In genomic region chr11:84627685-84628084, GRCm38 (mm10) we compare ENCODE assay signal across 17 mouse cellular contexts.
A peak's percentile ranks its signal among the peaks of the same experiment; 100 is the strongest.
DNase-seq lines count a peak whose midpoint lies in the region; ATAC-seq lines count a peak whose summit lies in the region.
"Had no signal": no experiment of that assay in that cellular context is flagged by ENCODE, and none has a peak within 500 bp of the region (broad histone marks: within the 10 kb centered on the region; RNA-seq: fewer than 3 reads in every experiment).

No protein-coding gene starts in this region.

- H3K27ac ChIP-seq in kidney, embryonic 14.5 days (ENCODE audit: low read depth, low read length) = no peak overlapping the region
- H3K27ac ChIP-seq: embryonic facial prominence, embryonic 15.5 days; forebrain, embryonic 12.5 days; neural tube, embryonic 15.5 days had no signal

- H3K9me3 ChIP-seq in kidney, embryonic 14.5 days (ENCODE audit: control insufficient read depth, low read length) = no peaks in the 10 kb centered on the region
- H3K9me3 ChIP-seq: embryonic facial prominence, embryonic 15.5 days; forebrain, embryonic 12.5 days; heart, embryonic 12.5 days; neural tube, embryonic 15.5 days had no signal

- H3K27me3 ChIP-seq in kidney, embryonic 14.5 days (ENCODE audit: control insufficient read depth, insufficient read depth, low read length) = 0 out of 2 replicates have a peak, but pooled peaks cover 3% of the 10 kb centered on the region

- H3K4me1 ChIP-seq in kidney, embryonic 14.5 days (ENCODE audit: control insufficient read depth, insufficient read depth, low read length) = peaks cover 8% of the 10 kb centered on the region; the same call in 1 of the 2 replicates
- H3K4me1 ChIP-seq: heart, embryonic 12.5 days had no signal

- 61% methylated on average over 11 of the region's 11 CpGs for WGBS in kidney, embryonic 14.5 days

- H3K36me3 ChIP-seq in kidney, embryonic 14.5 days (ENCODE audit: control insufficient read depth, insufficient read depth, low read length) = no peaks in the 10 kb centered on the region
- H3K36me3 ChIP-seq: embryonic facial prominence, embryonic 15.5 days; forebrain, embryonic 12.5 days; heart, embryonic 12.5 days; neural tube, embryonic 15.5 days had no signal

- no peak overlapping the region for H3K4me2 ChIP-seq in kidney, embryonic 14.5 days (replicated peaks; ENCODE audit: low read depth, low read length)
- H3K4me2 ChIP-seq: embryonic facial prominence, embryonic 15.5 days; forebrain, embryonic 12.5 days; heart, embryonic 12.5 days; lung, embryonic 14.5 days; neural tube, embryonic 15.5 days had no signal

- DNase-seq in kidney, adult 18-20 months = peak; percentile 64
- DNase-seq in cerebellum, adult 11-12 months = peak; percentile 52
- DNase-seq in cerebellum, postnatal 36 days = peak; percentile 16 to 33
- DNase-seq in lung, postnatal 14 days = no peak
- DNase-seq in gastrocnemius, adult 8-10 months (ENCODE audit: low spot score in 2 of 2) = no peak
- DNase-seq in frontal cortex, adult 2 months (ENCODE audit: extremely low spot score in 1 of 2, low spot score in 1 of 2) = no peak
- DNase-seq: adrenal gland, adult 2 months; lung, embryonic 14.5 days; thymus, postnatal 25 days had no signal

- H3K4me3 ChIP-seq in kidney, embryonic 14.5 days (ENCODE audit: low read length) = no peak overlapping the region
- H3K4me3 ChIP-seq: embryonic facial prominence, embryonic 15.5 days; forebrain, embryonic 12.5 days; heart, embryonic 12.5 days; neural tube, embryonic 15.5 days had no signal

- H3K9ac ChIP-seq in kidney, embryonic 14.5 days (ENCODE audit: low read depth, low read length) = no peak overlapping the region
- H3K9ac ChIP-seq: embryonic facial prominence, embryonic 15.5 days; forebrain, embryonic 12.5 days; heart, embryonic 12.5 days; lung, embryonic 14.5 days; neural tube, embryonic 15.5 days had no signal

- no peak for ATAC-seq in kidney, embryonic 14.5 days (ENCODE audit: low FRiP score, low TSS enrichment)
- ATAC-seq in cerebellum, adult (ENCODE audit: insufficient number of reproducible peaks, low FRiP score, low TSS enrichment) = peak; percentile 6; the same call in 1 of the 2 replicates
- ATAC-seq: CD4-positive, CD25-positive, alpha-beta regulatory T cell, adult 4 months; intestine, postnatal 0 days had no signal

Comparison
In these comparisons a context has a peak if more than half of its experiments do, and no peak if none do; other contexts are left out.
1. DNase-seq: peak in kidney, adult 18-20 months (single experiment), cerebellum, adult 11-12 months (single experiment) and cerebellum, postnatal 36 days (2 of 2); none in lung, postnatal 14 days (single experiment), gastrocnemius, adult 8-10 months (0 of 2) and frontal cortex, adult 2 months (0 of 2).